Mouse (Mus musculus) G1E-ER4 (cell line): ENCODE measurements around the gene Sp2. TPM values are rescaled to one million over a fixed set of nuclear protein-coding genes. Genes with fewer than 3 reads are reported as not detected.

Experiments
- GATA1 ChIP-seq: IDR thresholded peaks from one replicate; pipeline ENCODE4 v1.8.0; 2012; ENCODE audit warnings: low read length, inconsistent platforms
- polyA plus RNA-seq: library from polyadenylated mRNA; stranded (reverse); fragments of >175 nt; gene quantifications from 2 replicates; pipeline ENCODE4 v1.2.3, GENCODE M21; 2012

The Sp2 gene
- polyA plus RNA-seq, result 46.1 and 55.9 TPM in 2 replicates

DNA sequence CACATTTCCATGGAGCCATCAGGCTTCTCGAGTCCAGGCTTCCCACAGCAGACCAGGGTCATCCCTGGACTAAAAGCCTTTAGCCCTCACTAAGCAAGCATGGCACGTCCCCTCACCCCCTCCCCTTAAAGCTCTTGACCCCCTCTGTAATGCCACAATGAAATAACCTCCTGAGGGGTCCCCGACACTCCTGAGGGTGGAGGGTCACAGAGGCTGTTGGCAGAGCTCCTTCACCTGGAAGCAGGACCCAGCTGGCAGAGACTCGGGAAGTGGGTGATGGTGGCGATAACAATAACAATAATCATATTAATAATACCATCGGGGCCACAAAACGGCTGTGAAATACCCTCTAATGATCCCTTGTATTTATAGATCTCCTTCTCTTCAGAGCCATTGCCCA, at the start of gene Sp2:
TSS of gene Sp2 (minus strand) at position 101 of the 400 bp plus-strand sequence.
- no peak for TF ChIP-seq GATA1

GRCm38 (mm10) chr11:97032499-97032898, 49.7 kb upstream of the Sp2 start:
- no peak for TF ChIP-seq GATA1

DNA sequence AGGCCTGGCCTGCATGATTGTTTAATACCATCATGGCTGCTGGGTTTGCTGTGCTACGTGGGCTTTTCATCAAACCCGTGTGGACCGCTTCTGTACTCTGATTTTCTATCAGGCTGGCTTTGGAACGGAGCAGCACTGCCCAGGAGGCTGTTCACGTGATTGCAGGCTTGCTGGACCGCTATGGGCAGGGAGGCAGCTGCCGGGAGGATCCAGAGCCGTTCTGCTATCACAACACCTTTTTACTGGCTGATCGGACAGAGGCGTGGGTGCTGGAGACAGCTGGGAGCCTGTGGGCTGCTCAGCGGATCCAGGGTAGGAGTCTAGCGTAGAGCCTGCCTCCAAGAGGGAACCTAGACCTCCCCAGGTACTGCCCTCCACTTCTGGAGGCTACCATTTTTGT, 49.2 kb upstream of the Sp2 start:
- TF ChIP-seq GATA1, result no peak

DNA sequence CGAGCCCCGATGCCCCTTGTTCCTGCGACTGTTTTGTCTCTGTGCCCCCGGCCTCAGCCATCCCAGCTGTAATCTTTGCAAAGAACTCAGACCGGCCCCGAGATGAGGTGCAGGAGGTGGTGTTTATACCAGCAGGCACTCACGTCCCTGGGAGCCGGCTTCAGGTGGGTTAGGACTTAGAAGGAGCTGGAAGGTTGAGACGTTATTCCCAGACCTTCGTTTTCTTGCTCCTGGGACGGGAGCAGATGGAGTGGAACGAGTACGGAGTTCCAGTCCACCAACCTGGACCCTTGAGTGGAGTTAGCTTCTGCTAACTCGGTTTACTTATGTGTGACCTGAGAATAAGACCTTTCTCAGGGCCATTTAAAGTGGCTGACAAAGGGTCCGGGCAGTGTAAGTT, 47.7 kb upstream of the Sp2 start:
- no peak for TF ChIP-seq GATA1

DNA sequence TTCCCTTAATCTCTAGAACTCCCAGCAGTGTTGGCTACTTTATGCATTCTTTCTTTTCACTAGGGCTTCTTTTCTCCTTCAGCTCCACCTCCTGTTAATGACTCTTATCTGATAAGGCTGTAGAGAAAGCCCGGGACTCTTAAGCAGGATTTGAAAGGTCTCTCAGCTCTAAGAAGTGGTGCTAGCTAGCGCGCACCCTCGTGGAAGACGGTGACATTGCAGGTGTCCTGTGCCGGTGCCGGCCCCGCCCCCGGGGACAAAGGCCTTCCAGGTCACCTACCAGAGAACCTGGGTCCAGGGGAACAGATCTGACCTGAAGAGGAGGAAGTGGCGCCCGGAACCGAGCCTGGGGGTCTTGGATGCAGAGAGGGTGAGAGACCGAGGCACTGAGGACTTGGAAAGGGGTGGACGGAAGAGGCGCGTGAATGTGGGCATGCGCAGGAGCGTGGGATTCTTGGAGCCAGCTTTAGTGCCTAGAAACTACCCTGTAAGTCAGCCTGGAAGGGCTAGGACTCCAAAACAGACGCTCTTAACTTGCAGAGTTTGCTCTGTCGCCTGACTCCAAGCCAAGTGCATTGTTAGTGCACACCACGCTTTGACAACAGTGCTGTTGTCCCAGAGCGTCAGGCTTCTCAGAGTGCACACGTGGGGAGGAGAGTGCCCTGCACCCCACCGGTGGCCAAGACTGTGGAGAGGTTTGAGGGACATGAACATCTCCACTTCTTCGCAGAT, 47.1 kb upstream of the Sp2 start, which contains the start of gene Scrn2:
TSS of gene Scrn2 (plus strand) at position 253 of the 732 bp plus-strand sequence.
- TF ChIP-seq GATA1, result peak; percentile 30

GRCm38 (mm10) chr11:97025721-97026344, 43.1 kb upstream of the Sp2 start:
- TF ChIP-seq GATA1, result no peak

- TF ChIP-seq GATA1, result no peak
Measured at GRCm38 (mm10) chr11:97024977-97025376, 42.2 kb upstream of the Sp2 start.

- TF ChIP-seq GATA1, result no peak
Measured at GRCm38 (mm10) chr11:97021873-97022484, 39.2 kb upstream of the Sp2 start.

DNA sequence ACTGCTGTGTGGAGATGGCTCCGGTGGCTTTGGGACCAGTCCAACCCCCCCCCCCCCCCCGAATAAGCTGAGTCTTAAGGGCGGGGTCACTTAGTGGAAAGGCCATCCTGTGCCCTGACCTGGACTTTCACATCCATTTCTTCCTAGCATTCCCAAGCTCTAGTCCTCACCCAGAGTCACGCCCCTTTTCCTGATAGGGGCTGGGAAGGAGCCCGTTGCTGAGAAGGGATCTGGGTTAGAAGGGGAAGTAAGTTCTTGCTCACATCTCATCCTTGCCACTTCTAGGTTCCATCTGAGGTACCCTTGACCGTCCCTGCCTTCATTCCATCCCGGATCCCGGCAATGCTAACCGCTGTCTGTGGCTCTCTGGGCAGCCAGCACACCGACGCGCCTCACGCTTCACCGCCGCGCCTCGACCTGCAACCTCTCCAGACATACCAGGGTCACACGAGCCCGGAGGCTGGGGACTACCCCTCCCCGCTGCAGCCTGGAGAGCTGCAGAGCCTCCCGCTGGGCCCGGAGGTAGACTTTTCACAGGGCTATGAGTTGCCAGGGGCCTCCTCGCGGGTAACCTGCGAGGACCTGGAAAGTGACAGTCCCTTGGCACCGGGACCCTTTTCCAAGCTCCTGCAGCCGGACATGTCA, 38.5 kb upstream of the Sp2 start:
- TF ChIP-seq GATA1, result no peak

DNA sequence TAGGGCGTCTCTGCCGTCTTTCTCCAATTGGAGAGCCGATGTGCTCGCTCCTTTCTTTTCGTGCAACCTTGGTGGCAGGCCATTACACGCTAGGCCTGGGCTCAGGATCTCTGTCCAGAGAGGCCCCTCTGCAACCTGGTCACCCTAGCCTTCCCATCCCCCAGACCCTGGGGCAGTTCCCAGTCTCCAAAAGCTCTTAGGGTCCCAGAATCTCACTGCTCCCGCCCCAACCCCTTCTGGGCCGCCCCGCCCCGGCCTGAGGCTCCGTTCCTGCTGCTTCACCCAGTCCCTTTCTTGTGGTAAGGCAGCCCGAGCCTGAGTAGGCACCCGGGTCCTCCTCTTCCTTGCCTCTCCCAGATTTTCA, 36.6 kb upstream of the Sp2 start:
- TF ChIP-seq GATA1, result no peak

- no peak for TF ChIP-seq GATA1
Measured at GRCm38 (mm10) chr11:97018583-97019344, 36.0 kb upstream of the Sp2 start.

DNA sequence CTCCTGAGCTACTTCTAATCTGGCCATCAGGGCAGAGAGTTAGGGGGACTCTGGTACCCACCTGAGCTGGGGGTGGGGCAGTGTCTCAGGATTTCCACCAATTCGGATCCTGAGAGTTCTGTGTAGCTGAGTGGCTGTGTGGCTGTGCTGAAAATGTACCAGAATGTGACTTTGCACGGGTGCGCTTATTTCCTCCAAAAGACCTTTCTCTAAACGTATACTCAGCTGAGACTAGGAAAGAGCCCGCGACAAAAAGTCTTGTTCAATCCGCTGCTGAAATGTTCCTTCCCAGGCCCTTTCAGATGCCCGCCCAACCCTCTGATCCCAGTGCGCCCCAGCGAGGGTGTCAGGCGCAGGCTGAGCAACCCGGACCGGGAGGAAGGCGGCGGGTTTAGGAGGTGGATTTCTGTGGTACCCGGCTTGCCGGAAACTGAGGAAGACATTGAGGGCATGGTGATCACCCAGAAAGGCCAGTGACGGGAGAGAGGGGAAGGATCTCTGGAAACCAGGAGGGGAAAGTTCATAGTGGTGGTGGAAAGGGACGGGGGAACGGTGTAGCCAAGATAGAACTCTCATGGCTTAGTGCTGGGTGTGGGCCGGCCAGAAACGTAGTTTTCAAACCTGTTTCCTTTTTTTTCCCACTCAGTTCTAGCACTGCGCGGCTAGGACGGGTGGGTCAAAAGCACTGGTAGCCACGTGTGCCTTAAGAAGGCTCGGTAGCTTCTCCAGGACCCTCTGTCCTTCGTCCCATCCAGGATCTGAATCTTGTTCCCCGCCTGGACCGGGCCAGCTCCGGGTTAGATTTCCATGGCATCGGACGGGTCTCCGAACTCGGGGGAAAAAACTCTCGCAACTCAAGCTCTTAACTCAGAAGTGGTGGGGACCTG, 35.2 kb upstream of the Sp2 start:
- TF ChIP-seq GATA1, result no peak

DNA sequence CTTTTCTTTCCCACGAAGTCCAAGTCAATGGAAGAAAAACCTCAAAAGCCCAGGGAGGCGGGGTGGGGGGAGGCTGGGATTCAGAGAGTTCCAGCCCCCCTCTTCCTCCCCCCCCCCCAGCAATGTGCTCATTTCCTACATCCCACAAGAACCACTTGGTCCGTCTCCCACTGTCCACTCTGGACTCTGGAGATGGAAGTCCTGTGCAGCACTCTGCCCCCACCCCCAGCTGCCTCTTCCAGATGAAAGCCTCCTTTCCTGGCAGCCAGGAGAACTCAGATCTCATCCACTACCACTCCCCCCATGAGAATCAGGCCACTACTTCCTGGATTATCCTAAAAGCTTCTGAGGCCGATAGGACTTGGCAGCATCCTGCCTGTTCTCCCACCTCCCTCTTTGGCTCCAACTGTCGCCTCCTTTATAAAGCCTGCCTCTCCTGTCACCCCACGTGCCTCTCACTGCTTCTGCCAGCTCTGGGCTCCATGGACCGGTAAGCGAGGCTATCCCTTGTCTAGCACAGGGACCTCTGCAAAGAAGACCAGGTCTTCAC, 30.4 kb upstream of the Sp2 start, which contains the start of gene Sp6:
TSS of gene Sp6 (plus strand) at position 274 of the 550 bp plus-strand sequence.
- TF ChIP-seq GATA1, result no peak

DNA sequence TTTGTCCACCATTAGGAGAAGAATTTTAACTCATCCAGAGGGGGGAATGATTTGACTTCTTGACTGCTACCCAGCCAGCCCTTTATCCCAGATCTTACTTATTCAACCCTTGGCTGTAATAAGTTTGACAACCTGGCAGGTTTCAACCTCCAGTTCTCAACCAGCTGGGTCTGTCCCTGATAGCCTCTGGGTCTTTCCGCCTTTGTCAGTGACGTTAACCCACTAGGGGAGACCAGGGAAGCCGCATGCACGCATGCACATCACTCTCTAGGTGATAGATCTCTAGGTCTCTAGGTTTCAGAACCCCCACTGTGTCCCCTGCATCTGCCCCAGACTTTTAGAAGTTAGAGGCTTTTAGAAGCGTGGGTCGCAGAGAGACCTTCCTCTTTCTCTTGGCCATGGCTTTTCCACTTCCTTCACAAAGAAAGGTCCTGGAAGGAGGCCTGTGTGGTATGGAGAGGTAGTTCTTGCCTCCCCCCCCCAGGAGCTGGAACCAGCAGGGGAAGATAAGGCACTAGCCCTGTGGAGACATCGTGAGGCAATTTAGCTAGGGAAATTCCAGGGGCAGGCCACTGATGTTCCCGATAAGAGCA, 26.5 kb upstream of the Sp2 start:
- TF ChIP-seq GATA1, result no peak
